Mouse (Mus musculus) liver, embryonic 14.5 days (tissue): ENCODE measurements around the gene Dock9.

ENCODE experiments used
- CTCF ChIP-seq: IDR thresholded peaks from 2 replicates; pipeline ENCODE4 v1.5.1; 2016; ENCODE audit warnings: antibody characterized with exemption, low read depth, control low read depth
- EP300 ChIP-seq: IDR thresholded peaks from 2 replicates; pipeline ENCODE4 v1.6.1; 2016; ENCODE audit warnings: antibody characterized with exemption, low read depth

DNA sequence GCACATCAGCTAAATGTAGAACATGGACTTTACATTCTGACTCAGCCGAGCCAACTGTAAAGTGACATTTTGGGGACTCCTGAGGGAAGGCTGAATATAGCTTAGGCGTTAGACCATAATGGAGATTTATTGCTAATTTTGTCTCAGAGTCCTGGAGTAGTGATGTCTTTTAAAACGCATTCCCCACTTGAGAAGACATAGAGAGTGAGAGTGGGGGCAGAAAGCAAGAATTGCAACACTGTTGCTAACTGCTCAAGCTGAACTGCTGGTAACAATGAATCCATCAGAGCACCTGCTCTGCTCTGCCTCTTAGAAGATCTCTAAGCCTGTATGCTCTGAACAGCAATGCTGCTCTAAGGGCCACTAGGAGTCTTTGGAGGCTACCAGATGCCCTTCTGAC is 184.1 kb downstream of the Dock9 start:
- TF ChIP-seq CTCF, result no peak
- no peak for TF ChIP-seq EP300
